Comparison of ENCODE assay signal across 8 mouse cellular contexts in the genomic region with DNA sequence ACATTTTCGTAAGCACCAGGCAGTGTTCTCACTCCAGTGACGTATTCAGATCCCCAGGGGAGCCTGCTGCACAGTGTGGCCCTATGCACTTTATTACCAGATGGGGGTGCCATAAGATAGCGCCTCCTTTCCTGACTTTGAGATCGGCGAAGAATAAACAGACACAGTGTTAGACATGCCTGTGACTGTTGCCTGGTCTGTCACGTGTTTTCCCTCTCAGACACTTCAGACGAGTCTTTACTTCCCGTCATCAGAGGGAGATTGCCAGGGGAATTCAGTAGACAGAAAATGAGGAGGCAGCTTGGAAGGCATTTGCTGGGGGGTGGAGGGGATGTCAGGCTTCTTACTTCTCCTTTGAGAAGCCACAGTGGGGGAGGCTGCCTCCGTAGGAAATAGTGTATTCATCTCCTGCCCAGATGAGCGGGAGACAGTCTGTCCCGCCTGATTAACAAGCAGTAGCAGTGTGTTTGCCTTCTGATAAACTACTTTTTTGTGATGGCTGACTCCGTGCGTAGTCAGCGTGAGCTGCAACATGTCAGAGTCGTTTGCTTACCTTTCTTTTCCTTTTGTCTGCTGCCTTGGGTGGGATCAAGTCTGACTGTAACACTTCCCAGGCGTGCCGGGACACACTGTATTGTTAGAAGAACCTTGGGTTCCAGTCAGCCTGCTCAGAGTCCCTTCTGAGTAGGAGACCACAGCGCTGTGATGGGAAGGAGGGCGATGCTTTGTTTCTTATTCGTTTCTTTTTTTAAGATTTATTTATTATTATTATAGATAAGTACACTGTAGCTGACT. TPM values are rescaled to one million over a fixed set of nuclear protein-coding genes. Genes with fewer than 3 reads are reported as not detected.
DNase-seq lines count a peak whose midpoint lies in the region; ATAC-seq and TF ChIP-seq lines count a peak whose summit lies in the region.

No protein-coding gene starts in this region.

- TF ChIP-seq EP300 in heart, postnatal 0 days (IDR thresholded peaks at IDR 0.05; ENCODE audit: low read depth), result no peak
- TF ChIP-seq EP300 in liver, embryonic 14.5 days (IDR thresholded peaks at IDR 0.05; ENCODE audit: low read depth), result peak; percentile 95

- ATAC-seq in heart, postnatal 0 days (ENCODE audit: insufficient read depth, low read depth), result peak; percentile 73
- peak; percentile 76 for ATAC-seq in liver, embryonic 14.5 days (ENCODE audit: insufficient read depth)
- ATAC-seq in stomach, embryonic 16.5 days (ENCODE audit: insufficient read depth, low FRiP score), result peak; percentile 81

- peak overlapping the region; percentile 73 for H3K27ac ChIP-seq in heart, postnatal 0 days (ENCODE audit: low read depth)
- H3K27ac ChIP-seq in liver, embryonic 14.5 days, result peak overlapping the region; percentile 98
- H3K27ac ChIP-seq in stomach, embryonic 16.5 days (ENCODE audit: low read length), result peak overlapping the region; percentile 87

- peak overlapping the region; percentile 59 for H3K4me3 ChIP-seq in erythroblast, embryonic 14.5 days (replicated peaks)
- no peak overlapping the region for H3K4me3 ChIP-seq in heart, postnatal 0 days (ENCODE audit: low read depth, low read length)
- H3K4me3 ChIP-seq in liver, embryonic 14.5 days (ENCODE audit: insufficient read depth in 1 of 2, low read depth in 2 of 2, low read length in 2 of 2), result peak overlapping the region; percentile 46 to 50
- H3K4me3 ChIP-seq in stomach, embryonic 16.5 days (replicated peaks; ENCODE audit: low read length), result no peak overlapping the region

- TF ChIP-seq CTCF in heart, postnatal 0 days (IDR thresholded peaks at IDR 0.05; ENCODE audit: low read depth), result peak; percentile 78
- peak; percentile 97 for TF ChIP-seq CTCF in liver, embryonic 14.5 days (IDR thresholded peaks at IDR 0.05; ENCODE audit: low read depth)

- peaks cover 90% of the 10 kb centered on the region for H3K36me3 ChIP-seq in erythroblast, embryonic 14.5 days (ENCODE audit: control insufficient read depth)
- peaks cover 31% of the 10 kb centered on the region for H3K36me3 ChIP-seq in heart, postnatal 0 days (replicated peaks; ENCODE audit: control insufficient read depth, insufficient read depth, low read length)
- H3K36me3 ChIP-seq in liver, embryonic 14.5 days (replicated peaks; ENCODE audit: control insufficient read depth, insufficient read depth, low read depth), result peaks cover 11% of the 10 kb centered on the region; the same call in 1 of the 2 replicates
- H3K36me3 ChIP-seq in stomach, embryonic 16.5 days (ENCODE audit: control insufficient read depth, insufficient read depth, low read length), result 0 out of 2 replicates have a peak, but pooled peaks cover 6% of the 10 kb centered on the region

- 24% methylated on average over 20 of the region's 20 CpGs for WGBS in heart, postnatal 0 days
- 17% methylated on average over 20 of the region's 20 CpGs for WGBS in liver, embryonic 14.5 days (ENCODE audit: insufficient replicate concordance)
- 20% methylated on average over 20 of the region's 20 CpGs for WGBS in stomach, embryonic 16.5 days

- H3K4me1 ChIP-seq in erythroblast, embryonic 14.5 days (ENCODE audit: control insufficient read depth), result peaks cover 80% of the 10 kb centered on the region
- H3K4me1 ChIP-seq in heart, postnatal 0 days (ENCODE audit: control insufficient read depth, insufficient read depth), result peaks cover 16% of the 10 kb centered on the region; the same call in 1 of the 2 replicates
- peaks cover 57 to 64% of the 10 kb centered on the region in 2 experiments for H3K4me1 ChIP-seq in liver, embryonic 14.5 days (replicated peaks; ENCODE audit: control insufficient read depth in 2 of 2, insufficient read depth in 2 of 2, low read length in 1 of 2)
- peaks cover 46% of the 10 kb centered on the region for H3K4me1 ChIP-seq in stomach, embryonic 16.5 days (ENCODE audit: control insufficient read depth, insufficient read depth, low read length)

- no peak overlapping the region for H3K9ac ChIP-seq in heart, postnatal 0 days (replicated peaks; ENCODE audit: low read depth, low read length)
- peak overlapping the region; percentile 60 for H3K9ac ChIP-seq in liver, embryonic 14.5 days (replicated peaks)
- peak overlapping the region; percentile 43 for H3K9ac ChIP-seq in stomach, embryonic 16.5 days (ENCODE audit: low read length)

- DNase-seq in B cell, adult 2 months, result peak; percentile 94 to 96
- DNase-seq in adrenal gland, adult 18-20 months (ENCODE audit: low spot score in 2 of 2), result peak; percentile 19 to 47
- peak; percentile 91 for DNase-seq in heart, postnatal 0 days (ENCODE audit: low spot score)
- peak; percentile 61 to 71 for DNase-seq in kidney, postnatal 25 days
- peak; percentile 83 to 91 (median 85) for DNase-seq in liver, embryonic 14.5 days (ENCODE audit: low read depth in 3 of 3, low spot score in 3 of 3)
- DNase-seq in natural killer cell, adult 2 months (ENCODE audit: low spot score in 2 of 2), result peak; percentile 60 to 89

- no peaks in the 10 kb centered on the region for H3K9me3 ChIP-seq in erythroblast, embryonic 14.5 days (ENCODE audit: control insufficient read depth, low read length)
- no peaks in the 10 kb centered on the region for H3K9me3 ChIP-seq in heart, postnatal 0 days (replicated peaks; ENCODE audit: control insufficient read depth, low read length)
- H3K9me3 ChIP-seq in liver, embryonic 14.5 days (ENCODE audit: control insufficient read depth, low read length), result no peaks in the 10 kb centered on the region
- H3K9me3 ChIP-seq in stomach, embryonic 16.5 days (replicated peaks; ENCODE audit: control insufficient read depth, low read length), result no peaks in the 10 kb centered on the region

- peak overlapping the region; percentile 17 for H3K4me2 ChIP-seq in heart, postnatal 0 days (ENCODE audit: low read depth, low read length)
- H3K4me2 ChIP-seq in liver, embryonic 14.5 days (ENCODE audit: low read depth), result peak overlapping the region; percentile 65
- peak overlapping the region; percentile 40 for H3K4me2 ChIP-seq in stomach, embryonic 16.5 days (ENCODE audit: low read depth, low read length)

- H3K27me3 ChIP-seq in erythroblast, embryonic 14.5 days (ENCODE audit: control insufficient read depth), result no peaks in the 10 kb centered on the region
- H3K27me3 ChIP-seq in heart, postnatal 0 days (ENCODE audit: control insufficient read depth, insufficient read depth, low read length), result no peaks in the 10 kb centered on the region
- H3K27me3 ChIP-seq in liver, embryonic 14.5 days (ENCODE audit: control insufficient read depth, insufficient read depth, low read length), result no peaks in the 10 kb centered on the region
- H3K27me3 ChIP-seq in stomach, embryonic 16.5 days (ENCODE audit: control insufficient read depth, insufficient read depth, low read length), result no peaks in the 10 kb centered on the region

RNA-seq across cellular contexts. Expression of gene Gan, which starts 40.4 kb away (rescaled TPM):
- 10 to 100 TPM in 1 of 2 experiments, 1 to 10 TPM in 1; 7.4 to 13.2 TPM for total RNA-seq in adrenal gland, adult 18-20 months (2021)
- 0.18 and 0.24 TPM in 2 replicates for polyA plus RNA-seq in erythroblast, embryonic 14.5 days (2012)
- 3.1 and 4.0 TPM in 2 replicates for total RNA-seq in heart, postnatal 0 days (2014; rRNA removed; ENCODE audit: low replicate concordance)
- 0.60 and 0.99 TPM in 2 replicates for polyA plus RNA-seq in heart, postnatal 0 days (2015; fragmentation: Nextera tagmentation; extraction: Ambion mirVana)
- 1.4 and 1.6 TPM in 2 replicates for polyA plus RNA-seq in liver, embryonic 14.5 days (2012; rRNA removed)
- polyA plus RNA-seq in liver, embryonic 14.5 days (2014; fragmentation: Nextera tagmentation; extraction: Ambion mirVana), result 0.62 and 0.77 TPM in 2 replicates
- polyA plus RNA-seq in stomach, embryonic 16.5 days (2015; fragmentation: Nextera tagmentation; extraction: Ambion mirVana), result 2.2 TPM in 2 replicates

RNA-seq across cellular contexts. Expression of gene Cmip, which starts 58.5 kb away (rescaled TPM):
- 100 to 1,000 TPM; 115 to 162 TPM for total RNA-seq in adrenal gland, adult 18-20 months (2021)
- 8.2 and 8.6 TPM in 2 replicates for polyA plus RNA-seq in erythroblast, embryonic 14.5 days (2012)
- 11.1 and 19.6 TPM in 2 replicates for total RNA-seq in heart, postnatal 0 days (2014; rRNA removed; ENCODE audit: low replicate concordance)
- 4.9 and 5.7 TPM in 2 replicates for polyA plus RNA-seq in heart, postnatal 0 days (2015; fragmentation: Nextera tagmentation; extraction: Ambion mirVana)
- polyA plus RNA-seq in liver, embryonic 14.5 days (2012; rRNA removed), result 9.8 and 10.4 TPM in 2 replicates
- polyA plus RNA-seq in liver, embryonic 14.5 days (2014; fragmentation: Nextera tagmentation; extraction: Ambion mirVana), result 6.7 and 10.6 TPM in 2 replicates
- polyA plus RNA-seq in stomach, embryonic 16.5 days (2015; fragmentation: Nextera tagmentation; extraction: Ambion mirVana), result 13.7 and 14.2 TPM in 2 replicates

Comparison
In these comparisons a context has a peak if more than half of its experiments do, and no peak if none do; other contexts are left out.
1. DNase-seq: peak in every context shown above with its lines; median percentile 95 in B cell, adult 2 months; 91 in heart, postnatal 0 days; 85 in liver, embryonic 14.5 days; 74 in natural killer cell, adult 2 months; 66 in kidney, postnatal 25 days; 33 in adrenal gland, adult 18-20 months.
2. H3K4me3 ChIP-seq: peak in erythroblast, embryonic 14.5 days (single experiment) and liver, embryonic 14.5 days (2 of 2); none in heart, postnatal 0 days (single experiment) and stomach, embryonic 16.5 days (single experiment).
3. Peak in every context shown above with its lines, with median percentiles within 50 percentile points of each other: ATAC-seq, H3K27ac ChIP-seq and H3K4me2 ChIP-seq.